Mouse (Mus musculus): ENCODE data around the gene Gabrp.

Gene Gabrp

GRCm38 (mm10) chr11:33578859-33579258 lies at the start of gene Gabrp:
TSS of gene Gabrp (minus strand) at chr11:33578959.
- no peak for ATAC-seq (ENCODE audit: insufficient number of reproducible peaks, low FRiP score, low TSS enrichment)

GRCm38 (mm10) chr11:33627136-33627742 lies 48.5 kb upstream of the Gabrp start:
- no peak for ATAC-seq (ENCODE audit: insufficient number of reproducible peaks, low FRiP score, low TSS enrichment)

GRCm38 (mm10) chr11:33614218-33614617 lies 35.5 kb upstream of the Gabrp start:
- peak; percentile 68; the same call in 1 of the 2 replicates for ATAC-seq (ENCODE audit: insufficient number of reproducible peaks, low FRiP score, low TSS enrichment)

DNA sequence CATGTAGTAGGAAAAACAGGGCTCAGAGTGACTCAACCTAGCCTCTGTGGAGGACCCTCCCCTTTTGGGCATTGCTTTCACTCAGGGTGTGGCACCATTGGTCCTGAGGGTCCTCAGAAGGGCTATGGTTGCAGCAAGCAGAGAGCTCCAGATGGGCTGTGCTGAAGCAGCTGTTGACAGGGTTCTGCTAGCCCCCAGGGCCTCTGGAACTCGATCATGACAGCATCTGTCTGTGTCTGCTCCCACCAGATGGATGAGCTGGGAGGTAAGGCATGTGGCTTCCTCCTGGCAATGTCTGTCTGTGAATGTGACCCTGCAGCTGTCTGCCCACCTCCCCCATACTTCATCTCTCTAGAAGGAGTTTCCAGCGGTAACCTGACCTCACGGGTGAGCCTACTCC lies 29.0 kb upstream of the Gabrp start:
- ATAC-seq (ENCODE audit: insufficient number of reproducible peaks, low FRiP score, low TSS enrichment) = no peak

DNA sequence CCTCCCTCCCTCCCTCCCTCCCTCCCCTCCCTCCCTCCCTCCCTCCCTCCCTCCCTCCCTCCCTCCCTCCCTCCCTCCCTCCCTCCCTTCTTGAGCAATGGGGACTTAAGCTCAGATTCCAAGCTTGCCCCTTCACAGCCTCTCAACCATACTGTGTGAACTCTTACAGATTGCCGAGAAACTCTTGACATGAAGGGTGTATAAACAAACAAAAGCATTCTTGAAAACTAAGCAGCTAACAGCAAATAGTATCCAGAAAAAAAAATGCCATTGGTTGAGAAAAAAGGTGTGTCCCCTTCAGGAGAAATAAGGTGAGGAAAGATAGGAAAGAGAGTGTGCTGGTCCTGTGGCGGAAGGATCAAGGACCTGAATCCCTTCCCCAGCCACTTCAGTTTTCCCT lies 24.4 kb upstream of the Gabrp start:
- ATAC-seq (ENCODE audit: insufficient number of reproducible peaks, low FRiP score, low TSS enrichment) = no peak

DNA sequence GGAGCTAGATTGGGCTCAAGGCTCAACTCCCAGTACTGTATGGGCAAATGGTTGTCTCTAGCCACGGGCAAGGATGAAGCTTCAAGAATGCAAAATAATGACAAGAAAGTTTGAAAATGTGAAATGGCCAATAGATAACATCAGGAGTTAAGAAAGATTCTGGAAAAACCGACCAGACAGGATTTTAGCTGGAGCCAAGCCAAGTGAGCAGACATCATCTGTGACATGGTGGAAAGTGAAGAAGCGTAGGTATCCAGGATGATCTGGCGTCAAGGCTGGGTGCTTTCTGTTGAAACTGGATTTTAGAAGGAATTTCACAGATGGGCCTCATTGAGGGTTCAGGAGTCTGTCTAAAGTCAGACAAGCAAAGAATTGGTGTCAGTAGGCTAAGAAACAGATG lies 20.2 kb upstream of the Gabrp start, which contains the start of gene D130052B06Rik:
Gene D130052B06Rik (plus strand): TSS at position 317 of the 400 bp plus-strand sequence.
- ATAC-seq (ENCODE audit: insufficient number of reproducible peaks, low FRiP score, low TSS enrichment) = no peak

DNA sequence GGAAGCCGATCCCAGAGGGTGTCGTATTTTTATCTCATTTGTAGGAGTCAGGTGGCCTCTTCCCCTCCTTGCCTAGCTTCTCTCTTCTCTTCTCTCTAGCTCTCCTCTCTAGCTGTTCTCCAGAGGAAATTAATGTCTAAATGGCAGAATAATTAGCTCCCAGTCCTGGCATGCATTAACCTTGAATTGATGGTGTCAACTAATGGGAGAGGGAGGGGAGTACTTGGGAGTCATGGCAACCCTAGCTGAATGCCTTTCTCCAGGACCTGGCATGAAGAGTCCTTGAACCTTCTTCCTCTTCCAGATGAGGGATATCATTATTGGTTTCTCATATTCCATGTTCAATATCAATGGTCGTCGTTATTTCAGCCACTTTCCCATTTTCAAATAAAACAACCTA lies 17.9 kb upstream of the Gabrp start:
- no peak for ATAC-seq (ENCODE audit: insufficient number of reproducible peaks, low FRiP score, low TSS enrichment)

- no peak for ATAC-seq (ENCODE audit: insufficient number of reproducible peaks, low FRiP score, low TSS enrichment)
These were observed 14.1 kb upstream of the Gabrp start for GRCm38 (mm10) chr11:33592826-33593225.

- no peak for ATAC-seq (ENCODE audit: insufficient number of reproducible peaks, low FRiP score, low TSS enrichment)
These were observed 12.0 kb upstream of the Gabrp start for GRCm38 (mm10) chr11:33590771-33591170.

DNA sequence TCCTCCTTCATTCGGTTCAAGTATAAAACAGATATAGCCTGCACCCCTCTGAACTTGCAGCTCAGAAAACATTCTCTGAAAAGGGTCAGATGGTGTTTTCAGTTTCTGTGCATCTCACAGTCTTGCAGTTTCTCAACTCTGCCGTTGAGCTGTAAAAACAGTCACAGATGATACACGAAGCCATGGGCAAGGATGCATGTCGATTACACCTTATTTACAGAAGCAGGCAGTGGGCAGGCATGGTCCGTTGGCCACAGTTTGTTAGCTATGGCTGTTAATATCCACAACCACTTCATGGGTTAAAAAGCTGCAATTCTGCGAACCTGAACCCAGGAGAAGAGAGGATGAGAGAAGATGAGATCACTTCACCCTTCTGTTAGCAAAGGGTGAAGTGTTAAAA lies 7.9 kb upstream of the Gabrp start:
- no peak for ATAC-seq (ENCODE audit: insufficient number of reproducible peaks, low FRiP score, low TSS enrichment)

- ATAC-seq (ENCODE audit: insufficient number of reproducible peaks, low FRiP score, low TSS enrichment) = no peak
These were observed 862 bp upstream of the Gabrp start for GRCm38 (mm10) chr11:33579621-33580020.

DNA sequence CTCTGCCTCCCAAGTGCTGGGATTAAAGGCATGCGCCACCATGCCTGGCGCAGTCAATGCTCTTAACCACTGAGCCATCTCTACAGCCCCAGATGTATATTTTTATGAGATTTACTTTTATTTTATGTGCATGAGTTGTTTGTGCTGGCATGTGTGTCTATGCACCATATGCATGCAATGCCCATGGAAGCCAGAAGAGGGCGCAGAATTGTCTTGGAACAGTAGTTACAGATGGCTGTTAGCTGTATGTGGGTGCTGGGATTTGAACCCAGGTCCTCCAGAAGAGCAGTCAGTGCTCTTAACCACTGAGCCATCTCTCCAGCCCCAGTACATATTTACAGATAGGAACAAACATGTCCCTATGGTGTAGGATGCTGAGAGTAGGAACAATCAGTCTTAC lies 3.8 kb downstream of the Gabrp start:
- ATAC-seq (ENCODE audit: insufficient number of reproducible peaks, low FRiP score, low TSS enrichment) = no peak

GRCm38 (mm10) chr11:33570413-33570812 lies 8.3 kb downstream of the Gabrp start:
- ATAC-seq (ENCODE audit: insufficient number of reproducible peaks, low FRiP score, low TSS enrichment) = no peak

GRCm38 (mm10) chr11:33563921-33564320 lies 14.8 kb downstream of the Gabrp start:
- ATAC-seq (ENCODE audit: insufficient number of reproducible peaks, low FRiP score, low TSS enrichment) = no peak

DNA sequence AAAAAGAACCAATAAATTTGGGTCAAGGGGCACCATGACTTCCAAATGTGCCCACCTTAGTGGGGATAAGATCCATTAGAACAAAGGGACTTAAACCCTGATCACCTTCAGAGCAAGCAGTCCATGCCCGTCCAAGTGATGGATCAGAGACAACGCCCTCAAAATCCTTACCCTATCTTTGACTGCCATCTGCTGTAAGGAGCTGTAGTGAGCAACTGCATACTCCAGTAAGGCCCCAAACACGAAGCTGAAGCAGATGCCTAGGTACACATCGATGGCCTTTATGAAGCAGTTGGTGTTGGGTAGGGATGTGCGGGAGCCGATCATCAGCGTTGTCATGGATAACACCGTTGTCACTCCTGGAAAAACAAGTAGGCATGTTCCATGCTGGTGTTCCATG lies 24.6 kb downstream of the Gabrp start:
- ATAC-seq (ENCODE audit: insufficient number of reproducible peaks, low FRiP score, low TSS enrichment) = no peak; the same call in 1 of the 2 replicates

DNA sequence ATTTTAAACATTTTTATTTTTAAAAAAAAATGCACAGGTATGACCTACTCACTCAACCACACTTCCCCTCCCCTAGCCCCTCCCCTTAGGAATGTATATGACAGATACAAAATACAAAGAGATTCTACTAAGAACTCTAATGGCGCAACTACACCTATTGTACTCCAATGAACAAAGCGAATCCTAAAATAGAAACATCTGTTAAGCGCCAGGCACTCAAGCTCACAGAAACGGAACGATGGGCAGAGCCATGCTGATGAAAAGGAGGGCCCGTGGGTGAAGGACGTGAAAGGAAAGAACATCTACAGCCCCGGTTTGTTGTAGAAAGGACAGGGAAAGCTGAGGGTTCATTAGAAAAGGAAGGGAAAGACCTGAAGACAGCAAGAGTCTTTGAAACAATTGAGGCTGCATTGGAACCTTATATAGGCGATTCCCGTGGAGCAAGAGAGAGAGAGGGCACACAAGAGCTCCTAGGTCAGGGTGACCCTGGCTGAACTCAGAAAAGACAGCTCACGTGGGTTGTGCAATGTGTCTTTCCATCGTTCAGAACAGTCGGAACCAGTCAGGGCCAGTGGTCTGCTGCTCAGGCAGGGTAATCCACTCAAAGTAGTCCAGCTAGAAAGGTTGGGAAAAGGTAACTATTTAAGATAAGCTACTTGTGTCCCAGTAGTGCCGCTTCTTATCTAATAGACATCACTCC lies 27.7 kb downstream of the Gabrp start:
- no peak for ATAC-seq (ENCODE audit: insufficient number of reproducible peaks, low FRiP score, low TSS enrichment)

- no peak for ATAC-seq (ENCODE audit: insufficient number of reproducible peaks, low FRiP score, low TSS enrichment)
These were observed 31.4 kb downstream of the Gabrp start for GRCm38 (mm10) chr11:33547386-33547785.

DNA sequence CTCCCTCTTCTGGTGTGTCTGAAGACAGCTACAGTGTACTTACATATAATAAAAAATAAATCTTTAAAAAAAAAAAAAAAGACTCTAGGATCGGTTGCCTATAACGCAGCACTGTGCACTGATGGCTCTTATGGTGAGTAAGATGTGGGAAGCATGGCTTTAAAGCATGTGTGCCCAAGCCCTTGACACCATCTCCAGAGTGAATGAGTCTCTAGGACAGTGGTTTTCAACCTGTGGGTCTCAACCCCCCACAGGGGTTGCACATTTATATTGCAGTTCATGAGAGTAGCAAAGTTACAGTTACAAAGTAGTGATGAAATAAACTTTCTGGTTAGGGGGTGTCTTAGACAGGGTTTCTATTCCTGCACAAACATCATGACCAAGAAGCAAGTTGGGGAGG lies 33.8 kb downstream of the Gabrp start:
- ATAC-seq (ENCODE audit: insufficient number of reproducible peaks, low FRiP score, low TSS enrichment) = no peak

DNA sequence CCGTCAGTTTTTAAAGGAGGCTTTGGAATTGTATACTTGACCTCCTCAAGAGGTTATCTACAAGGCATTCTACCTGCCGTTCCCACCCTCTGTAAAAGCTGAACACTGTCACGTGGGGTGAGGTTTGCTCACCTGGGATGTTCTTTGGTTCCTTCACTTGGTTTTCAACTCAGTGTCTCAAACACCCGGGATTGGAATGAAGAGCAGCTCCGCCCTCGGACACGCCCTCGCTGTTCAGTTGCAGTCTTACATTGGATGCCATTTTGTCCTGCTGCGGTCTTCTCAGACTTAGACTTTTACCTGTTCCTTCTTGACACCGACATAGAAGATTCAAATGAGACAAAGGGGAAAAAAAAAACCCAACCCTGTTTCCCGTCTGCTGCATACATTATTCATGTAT lies 34.6 kb downstream of the Gabrp start:
- ATAC-seq (ENCODE audit: insufficient number of reproducible peaks, low FRiP score, low TSS enrichment) = no peak

DNA sequence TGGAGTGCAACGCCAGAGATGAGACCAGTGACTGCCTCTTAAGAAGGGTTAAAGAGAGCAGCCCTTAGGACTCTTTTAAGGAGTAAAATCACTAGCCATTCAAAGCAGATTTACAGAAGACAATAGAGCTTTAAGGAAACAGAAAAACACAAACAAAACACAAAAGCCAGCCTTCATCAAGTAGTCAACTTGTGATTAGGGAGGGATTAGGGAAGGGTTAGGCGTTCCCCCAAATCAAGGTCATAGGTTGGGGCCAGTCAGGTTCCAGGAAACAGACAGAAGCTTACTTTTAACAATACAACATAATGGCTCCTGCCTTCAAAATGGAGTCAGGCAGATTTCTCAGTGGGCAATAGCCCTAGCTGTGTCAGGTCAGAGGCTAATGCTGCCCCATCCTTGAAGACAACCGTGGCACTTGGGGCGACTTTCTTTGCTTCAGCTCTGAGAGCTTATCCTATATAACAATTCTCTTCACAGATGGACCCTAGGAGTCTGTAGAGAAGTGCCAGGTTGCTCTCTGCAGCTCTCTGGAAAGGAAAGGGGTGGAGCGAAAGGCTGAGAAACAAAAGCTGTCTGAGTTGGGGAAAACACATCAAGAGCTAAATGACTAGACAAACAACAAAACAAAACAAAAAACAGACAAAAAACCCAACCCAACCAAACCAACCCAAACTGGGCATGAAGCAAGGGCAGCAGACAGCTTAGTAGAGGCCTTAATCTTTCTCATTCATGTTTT lies 41.2 kb downstream of the Gabrp start:
- ATAC-seq (ENCODE audit: insufficient number of reproducible peaks, low FRiP score, low TSS enrichment) = no peak

GRCm38 (mm10) chr11:33536636-33537035 lies 42.1 kb downstream of the Gabrp start:
- ATAC-seq (ENCODE audit: insufficient number of reproducible peaks, low FRiP score, low TSS enrichment) = no peak

Measured in cerebellum, adult (tissue).